Mouse (Mus musculus) urinary bladder, adult 2 months (tissue): ENCODE data around the gene Klkb1. TPM values are rescaled to one million over a fixed set of nuclear protein-coding genes. Genes with fewer than 3 reads are reported as not detected.

Experiments
- DNase-seq: peaks from one replicate; pipeline ENCODE4 v3.0.0; 2022; ENCODE audit warnings: low spot score
- polyA plus RNA-seq: library from polyadenylated mRNA; depleted of rRNA; stranded (reverse); fragments of >200 nt; gene quantifications from 2 replicates; pipeline ENCODE4 v1.2.3, GENCODE M21; 2012; rRNA removed

Klkb1 gene
- polyA plus RNA-seq, 1 experiment, result 0.03 TPM

- DNase-seq, result no peak
Observed at GRCm38 (mm10) chr8:45268485-45268884, 26.2 kb downstream of the Klkb1 start.

DNA sequence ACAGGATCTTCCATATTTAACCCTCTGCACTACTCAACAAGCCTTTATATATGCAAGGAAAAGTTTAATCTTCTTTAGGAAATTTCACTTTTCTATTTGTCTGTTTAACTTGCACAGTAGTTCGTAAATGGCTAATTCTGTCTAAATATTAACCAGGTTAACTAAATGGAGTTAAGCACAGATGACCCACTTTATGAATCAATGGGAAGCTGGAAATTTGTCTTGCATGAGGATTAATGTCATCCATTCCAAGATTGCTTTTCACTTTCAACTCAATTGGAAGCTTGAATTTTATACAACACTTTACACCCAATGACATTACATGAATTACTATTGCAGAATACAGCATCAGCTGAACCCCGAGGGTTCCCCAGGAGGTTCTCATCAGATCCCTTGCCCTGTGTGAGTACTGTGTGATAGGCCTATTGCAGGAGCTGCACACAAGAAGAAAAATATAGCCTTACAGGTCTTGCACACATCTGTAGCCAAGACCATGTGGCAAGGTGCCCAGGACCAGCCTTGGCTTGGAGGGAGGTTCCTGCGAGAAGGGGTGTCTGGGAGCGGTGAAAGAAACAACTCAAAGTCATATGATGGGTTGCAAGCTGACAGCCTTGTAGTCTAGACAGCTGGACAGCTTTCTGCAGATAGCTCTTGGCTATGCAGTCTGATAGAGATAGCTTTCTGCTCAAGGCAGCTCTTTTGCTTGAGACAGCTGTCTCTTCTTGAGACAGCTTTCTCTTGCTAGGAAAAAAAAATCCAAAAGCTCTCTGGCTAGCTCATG is 26.9 kb downstream of the Klkb1 start:
- DNase-seq, result no peak

DNA sequence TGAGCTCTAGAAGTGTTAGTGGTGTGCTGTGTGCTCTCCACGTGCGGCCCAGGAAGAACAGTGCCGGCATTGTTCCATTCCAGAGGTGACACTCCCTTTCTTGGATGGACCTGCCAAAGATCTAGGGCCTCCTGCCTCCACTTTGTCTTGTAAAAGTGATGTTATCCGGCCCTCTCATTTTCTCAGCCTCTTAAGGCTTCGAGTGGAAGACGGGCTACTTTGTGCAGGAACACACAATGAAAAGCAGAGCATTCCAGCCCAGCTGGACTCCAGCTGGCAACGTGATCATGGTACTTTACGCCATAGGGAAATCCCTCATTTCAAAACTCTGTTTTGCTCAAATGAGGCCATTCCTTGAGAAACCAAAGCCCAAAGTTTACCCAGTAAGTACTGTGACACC is 27.7 kb downstream of the Klkb1 start:
- no peak for DNase-seq

DNA sequence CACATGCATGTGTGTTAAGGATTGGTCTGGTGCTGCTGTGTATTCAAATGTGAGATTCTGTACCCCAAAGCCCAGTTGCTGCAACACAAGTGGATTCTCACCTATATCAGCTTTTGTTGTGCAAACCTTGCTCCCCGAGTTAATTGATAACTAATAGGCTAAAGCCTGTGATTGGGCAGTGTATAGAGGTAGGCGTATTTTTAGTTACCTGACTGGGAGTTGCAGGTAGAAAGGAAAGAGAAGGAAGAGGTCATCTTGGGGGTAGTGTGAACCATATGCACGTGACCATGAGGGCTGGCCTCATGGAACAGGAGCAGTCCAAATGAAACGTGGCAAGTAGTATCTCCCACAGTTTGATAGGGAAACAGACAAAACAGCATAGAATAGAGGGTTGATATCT is 29.7 kb downstream of the Klkb1 start:
- DNase-seq, result no peak

GRCm38 (mm10) chr8:45262851-45263250 is 31.8 kb downstream of the Klkb1 start:
- no peak for DNase-seq

GRCm38 (mm10) chr8:45261920-45262319 is 32.7 kb downstream of the Klkb1 start, which contains the start of gene F11:
F11 (minus strand) TSS chr8:45262031.
- DNase-seq, result no peak

- no peak for DNase-seq
Observed at GRCm38 (mm10) chr8:45258421-45258820, 36.2 kb downstream of the Klkb1 start.

DNA sequence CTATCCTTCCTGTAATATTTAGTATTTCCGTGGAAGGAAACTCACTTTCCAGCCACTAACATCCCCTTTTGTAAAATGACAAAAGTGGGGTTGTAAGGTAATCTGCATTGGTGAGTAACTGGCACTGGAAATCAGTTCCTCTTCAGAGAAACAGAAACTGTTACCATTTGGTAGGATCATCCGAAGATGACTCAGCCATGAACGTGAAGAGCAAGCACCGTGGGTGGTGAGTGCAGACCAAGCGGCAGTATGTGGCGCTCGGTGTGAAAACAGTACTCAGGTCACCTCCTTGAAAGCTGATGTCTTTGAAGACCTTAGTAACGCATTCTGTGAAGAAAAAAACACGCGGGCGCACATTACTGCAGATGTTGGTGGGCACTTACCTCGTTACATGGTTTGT is 39.6 kb downstream of the Klkb1 start:
- no peak for DNase-seq

DNA sequence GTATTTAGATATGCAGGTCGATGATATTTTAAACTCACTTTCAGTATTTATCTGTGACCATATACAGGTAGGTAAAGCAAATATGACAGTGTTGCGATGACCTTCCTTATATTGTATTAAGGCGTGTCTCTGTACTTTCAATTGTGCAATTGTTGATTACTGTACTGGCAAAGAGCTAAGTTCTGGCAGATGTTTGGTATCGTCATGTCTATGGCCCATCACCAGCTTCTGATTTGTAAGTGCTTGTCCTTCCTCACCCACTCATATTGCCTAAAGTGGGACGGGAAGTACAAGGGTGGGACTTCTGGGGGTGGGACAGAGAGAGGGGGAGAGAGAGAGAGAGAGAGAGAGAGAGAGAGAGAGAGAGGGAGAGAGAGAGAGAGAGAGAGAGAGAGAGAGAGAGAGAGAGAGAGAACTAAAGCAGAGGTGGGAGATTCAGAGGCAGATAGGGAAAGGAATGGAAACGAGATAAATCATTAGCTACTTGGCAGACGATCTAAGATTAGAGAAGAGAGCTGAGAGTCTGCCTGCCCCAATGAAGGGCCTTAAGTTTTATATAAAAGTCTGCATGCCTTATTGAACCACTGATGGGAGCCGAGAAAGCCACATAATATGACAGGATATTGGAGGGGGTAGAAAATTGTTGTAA is 40.3 kb downstream of the Klkb1 start:
- DNase-seq, result no peak

GRCm38 (mm10) chr8:45253586-45253985 is 41.1 kb downstream of the Klkb1 start:
- DNase-seq, result no peak

GRCm38 (mm10) chr8:45253111-45253510 is 41.5 kb downstream of the Klkb1 start:
- no peak for DNase-seq

DNA sequence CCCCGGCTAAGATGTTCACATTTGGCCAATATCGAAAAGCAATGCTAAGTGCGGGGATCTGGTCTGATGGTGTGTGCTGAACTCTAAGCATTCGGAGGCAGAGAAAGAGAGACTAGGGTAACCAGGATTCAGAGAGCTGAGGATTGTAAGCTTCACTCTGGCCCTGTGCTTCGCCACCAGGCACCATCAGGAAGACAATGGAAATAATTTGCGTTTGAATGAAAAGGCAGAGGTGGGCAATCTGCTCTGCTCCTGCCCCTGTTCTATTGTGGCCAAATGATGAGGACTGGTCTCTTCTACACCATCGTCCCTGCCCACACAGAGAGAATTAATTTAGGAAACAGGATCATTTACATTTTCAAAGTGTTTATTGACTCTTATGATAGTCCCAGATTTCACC is 48.4 kb downstream of the Klkb1 start:
- DNase-seq, result no peak

GRCm38 (mm10) chr8:45239363-45239762 is 55.3 kb downstream of the Klkb1 start:
- no peak for DNase-seq

DNA sequence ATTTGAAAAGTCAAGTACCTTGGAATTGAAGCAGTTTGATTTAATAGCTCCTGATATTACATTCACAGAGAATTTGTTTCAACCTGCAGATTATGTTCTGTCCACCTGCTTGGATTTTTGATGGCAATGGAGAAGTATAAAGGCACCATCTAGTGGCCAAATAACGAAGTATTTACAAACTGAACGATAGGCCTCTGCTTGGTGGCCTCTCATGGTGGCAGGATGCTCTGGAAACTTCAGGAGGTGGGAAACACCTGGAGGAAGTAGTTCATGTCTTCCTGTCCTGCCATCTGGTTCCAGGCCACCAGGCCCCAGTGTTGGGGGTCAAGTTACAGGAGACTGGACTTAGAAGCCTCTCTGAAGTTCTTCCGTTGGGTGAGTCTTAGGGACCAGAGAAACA is 56.4 kb downstream of the Klkb1 start:
- no peak for DNase-seq

DNA sequence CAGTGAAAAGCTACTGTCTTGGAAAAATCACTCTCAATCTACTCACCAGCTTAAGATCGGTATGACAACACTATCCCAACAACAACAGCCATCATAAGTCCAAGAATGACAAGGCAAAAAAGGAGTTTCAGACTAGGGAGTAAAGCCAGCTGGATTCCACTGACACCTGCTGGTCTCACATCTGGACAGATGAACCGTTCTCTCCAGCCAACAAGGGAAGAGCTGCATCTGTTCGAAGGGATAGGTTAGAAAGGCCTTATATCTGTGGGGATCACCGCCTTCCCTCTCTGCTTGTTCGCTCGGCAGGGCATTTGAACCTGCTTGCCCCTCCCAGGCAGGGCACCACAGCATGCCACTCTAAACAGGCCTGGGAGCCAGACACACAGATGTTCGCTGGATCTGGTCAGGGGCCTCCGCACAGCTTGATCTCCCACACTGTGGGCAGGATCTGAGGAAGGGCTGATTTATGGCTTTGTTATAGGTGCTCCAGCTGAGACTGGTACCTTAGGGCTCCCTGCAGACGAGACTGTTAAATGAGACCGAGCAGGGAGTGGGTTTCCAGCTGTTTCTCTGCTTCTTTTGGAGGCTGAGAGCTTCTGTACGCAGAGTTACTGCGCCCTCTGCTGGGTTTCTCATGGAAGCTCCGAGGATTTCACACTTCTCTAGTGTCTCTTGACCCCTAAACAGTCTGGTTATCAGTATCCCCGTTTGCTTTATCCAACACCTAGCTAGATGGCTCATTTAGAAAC is 58.3 kb downstream of the Klkb1 start:
- DNase-seq, result peak; percentile 20

- no peak for DNase-seq
Observed at GRCm38 (mm10) chr8:45235228-45235627, 59.4 kb downstream of the Klkb1 start.

DNA sequence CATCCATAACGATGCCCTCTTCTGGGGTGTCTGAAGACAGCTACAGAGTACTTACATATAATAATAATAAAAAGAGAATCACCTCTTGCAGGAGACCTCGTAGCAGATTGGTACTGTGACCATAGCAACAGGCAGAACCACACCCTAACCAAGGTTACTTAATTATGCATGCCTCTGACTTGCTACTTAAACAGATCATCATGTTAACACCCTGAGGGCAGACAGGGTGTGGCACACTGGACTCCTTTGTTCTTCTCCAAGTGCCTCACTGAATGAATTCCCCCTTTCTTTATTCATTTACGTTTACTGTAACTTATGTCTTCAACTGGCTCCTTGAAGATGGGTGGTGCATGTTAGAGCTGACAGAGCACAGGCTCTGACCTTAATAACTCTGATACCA is 61.4 kb downstream of the Klkb1 start:
- no peak for DNase-seq

Other genes starting within 250 kb of the Klkb1 start
- not detected in 2 replicates for gene Mtnr1a, start 225.7 kb downstream of the Klkb1 start, polyA plus RNA-seq
- gene F11, start 32.8 kb downstream of the Klkb1 start, polyA plus RNA-seq, result not detected in 2 replicates
- not detected in 2 replicates for gene Gm45753, start 13.6 kb upstream of the Klkb1 start, polyA plus RNA-seq
- gene Cyp4v3, start 38.4 kb upstream of the Klkb1 start, polyA plus RNA-seq, result 10.4 and 12.3 TPM in 2 replicates
- 16.5 and 21.2 TPM in 2 replicates for gene Fam149a, start 87.4 kb upstream of the Klkb1 start, polyA plus RNA-seq
- gene Tlr3, start 116.2 kb upstream of the Klkb1 start, polyA plus RNA-seq, result 15.7 and 16.2 TPM in 2 replicates
- gene Sorbs2, start 212.9 kb upstream of the Klkb1 start, polyA plus RNA-seq, result 110 and 127 TPM in 2 replicates